Mouse (Mus musculus) CH12.LX (cell line): ENCODE measurements around the gene Slc44a5. TPM values are rescaled to one million over a fixed set of nuclear protein-coding genes. Genes with fewer than 3 reads are reported as not detected.

Experiments used
- DNase-seq: peaks from one replicate; pipeline ENCODE4 v3.0.0-alpha.2; 2013; ENCODE audit errors: extremely low read depth
- H3K27ac ChIP-seq: 2 replicates; pipeline ENCODE4 v1.5.1; 2012; ENCODE audit warnings: low read depth, mild to moderate bottlenecking, control low read depth, moderate library complexity; ENCODE audit not compliant: insufficient read depth
- H3K27me3 ChIP-seq: replicated peaks from 2 replicates; pipeline ENCODE3; 2012; ENCODE audit warnings: inconsistent platforms
- H3K36me3 ChIP-seq, 2 experiments: replicated peaks in 1 of 2; 2 replicates each; pipeline versions ENCODE3 to v1.6.1; 2012; ENCODE audit warnings: inconsistent platforms in 1 of 2, low read length in 1 of 2, mild to moderate bottlenecking in 1 of 2, mixed read lengths in 1 of 2, moderate library complexity in 1 of 2; ENCODE audit not compliant: control insufficient read depth in 1 of 2, insufficient read depth in 1 of 2
- H3K4me1 ChIP-seq, 2 experiments: 2 replicates each; pipeline ENCODE4 v1.6.1; 2012; ENCODE audit warnings: inconsistent platforms in 1 of 2, moderate library complexity in 1 of 2; ENCODE audit not compliant: insufficient read depth in 2 of 2, control insufficient read depth in 1 of 2
- H3K4me2 ChIP-seq: 2 replicates; pipeline ENCODE4 v1.6.1; 2012; ENCODE audit warnings: low read depth, mild to moderate bottlenecking, control low read depth; ENCODE audit not compliant: poor library complexity, insufficient read depth, severe bottlenecking
- H3K4me3 ChIP-seq, 3 experiments: fragments of 150-350 bp in 1 of 3; sonication (generic) in 1 of 3; replicated peaks in 1 of 3; 2 replicates each; pipeline versions ENCODE3 to v1.5.1; 2011 to 2012; ENCODE audit warnings: low read depth in 2 of 3, low read length in 2 of 3, mild to moderate bottlenecking in 2 of 3, moderate library complexity in 2 of 3, control low read depth in 1 of 3, improper control_type of control experiment in 1 of 3, inconsistent platforms in 1 of 3, mixed read lengths in 1 of 3; ENCODE audit not compliant: poor library complexity in 1 of 3
- H3K79me2 ChIP-seq: replicated peaks from 2 replicates; pipeline ENCODE4 v1.6.1; 2012; ENCODE audit warnings: mild to moderate bottlenecking, moderate library complexity; ENCODE audit not compliant: control insufficient read depth, poor library complexity, insufficient read depth, severe bottlenecking; ENCODE audit errors: extremely low read depth
- H3K9ac ChIP-seq: 2 replicates; pipeline ENCODE4 v1.6.1; 2012; ENCODE audit warnings: low read depth, mild to moderate bottlenecking, control low read depth, moderate library complexity; ENCODE audit not compliant: insufficient read depth
- H3K9me3 ChIP-seq: replicated peaks from 2 replicates; pipeline ENCODE3; 2012; ENCODE audit warnings: low read length, inconsistent platforms, mixed read lengths
- CHD1 ChIP-seq: IDR thresholded peaks from 2 replicates; pipeline ENCODE4 v1.6.1; 2012; ENCODE audit warnings: low read depth, low read length, improper control_type of control experiment, inconsistent platforms
- CTCF ChIP-seq, 2 experiments: IDR thresholded peaks in 1 of 2; conservative IDR thresholded peaks in 1 of 2; 2 replicates each; pipeline ENCODE4 v1.5.1; 2011 to 2012; ENCODE audit warnings: low read depth in 2 of 2, low read length in 2 of 2, improper control_type of control experiment in 1 of 2, inconsistent platforms in 1 of 2, mild to moderate bottlenecking in 1 of 2, moderate library complexity in 1 of 2
- E2F4 ChIP-seq: IDR thresholded peaks from 2 replicates; pipeline ENCODE4 v1.6.1; 2011; ENCODE audit warnings: low read depth, low read length, improper control_type of control experiment; ENCODE audit not compliant: insufficient replicate concordance
- EP300 ChIP-seq: IDR thresholded peaks from 2 replicates; pipeline ENCODE4 v1.6.1; 2011; ENCODE audit warnings: low read length, improper control_type of control experiment
- GABPA ChIP-seq: IDR thresholded peaks from 2 replicates; pipeline ENCODE4 v1.6.1; 2012; ENCODE audit warnings: low read depth, low read length, improper control_type of control experiment, inconsistent platforms; ENCODE audit not compliant: insufficient replicate concordance
- IRF4 ChIP-seq: IDR thresholded peaks from 2 replicates; pipeline ENCODE4 v1.6.1; 2014; ENCODE audit warnings: low read depth, mild to moderate bottlenecking, inconsistent platforms, low read length, improper control_type of control experiment
- MAX ChIP-seq: IDR thresholded peaks from 2 replicates; pipeline ENCODE4 v1.6.1; 2011; ENCODE audit warnings: low read length, improper control_type of control experiment
- MAZ ChIP-seq: IDR thresholded peaks from 2 replicates; pipeline ENCODE4 v1.6.1; 2012; ENCODE audit warnings: low read depth, mild to moderate bottlenecking, inconsistent platforms, low read length, improper control_type of control experiment, moderate library complexity
- NRF1 ChIP-seq: IDR thresholded peaks from 2 replicates; pipeline ENCODE4 v1.6.1; 2014; ENCODE audit warnings: low read depth, mild to moderate bottlenecking, inconsistent platforms, low read length, improper control_type of control experiment, moderate library complexity
- POLR2A ChIP-seq: IDR thresholded peaks from 2 replicates; pipeline ENCODE4 v1.6.1; 2011; ENCODE audit warnings: low read depth, mild to moderate bottlenecking, improper control_type of control experiment, low read length
- RAD21 ChIP-seq: IDR thresholded peaks from 2 replicates; pipeline ENCODE4 v1.6.1; 2011; ENCODE audit warnings: low read depth, mild to moderate bottlenecking, low read length, improper control_type of control experiment, moderate library complexity
- SIN3A ChIP-seq: IDR thresholded peaks from 2 replicates; pipeline ENCODE4 v1.6.1; 2012; ENCODE audit warnings: low read length, improper control_type of control experiment, inconsistent platforms
- SMC3 ChIP-seq: IDR thresholded peaks from 2 replicates; pipeline ENCODE4 v1.6.1; 2011; ENCODE audit warnings: low read depth, low read length, improper control_type of control experiment
- TCF12 ChIP-seq: IDR thresholded peaks from 2 replicates; pipeline ENCODE4 v1.6.1; 2014; ENCODE audit warnings: low read depth, mild to moderate bottlenecking, inconsistent platforms, low read length, improper control_type of control experiment
- ZC3H11A ChIP-seq: IDR thresholded peaks from 2 replicates; pipeline ENCODE4 v1.6.1; 2012; ENCODE audit warnings: low read depth, mild to moderate bottlenecking, inconsistent platforms, low read length, improper control_type of control experiment
- ZNF384 ChIP-seq: IDR thresholded peaks from 2 replicates; pipeline ENCODE4 v1.6.1; 2012; ENCODE audit warnings: low read depth, low read length, improper control_type of control experiment, inconsistent platforms
- dilution Hi-C: fragments of 300-500 bp; cut with MboI; formaldehyde crosslinking; loops from 2 replicates; pipeline ENCODE4 v1.14.3; 2020; ENCODE audit warnings: low sequenced_read_pairs; ENCODE audit not compliant: extremely low pct_unique_long_range_greater_than_20kb, extremely low pct_ligation_motif_present
- in situ Hi-C: fragments of 300-500 bp; cut with MboI; formaldehyde crosslinking; loops from 3 replicates; pipeline ENCODE4 v1.14.3; 2019; ENCODE audit warnings: low sequenced_read_pairs, low pct_ligation_motif_present, low pct_unique_long_range_greater_than_20kb, mixed read lengths
- polyA plus RNA-seq: library from polyadenylated mRNA; unstranded; fragments of >175 nt; gene quantifications from 2 replicates; pipeline ENCODE4 v1.2.1, GENCODE M21; 2012; ENCODE audit warnings: low read depth; ENCODE audit not compliant: insufficient read length
- total RNA-seq, 2 experiments: library from RNA; depleted of rRNA; stranded (reverse); fragments of 300-350 nt in 1 of 2; fragments of >200 nt in 1 of 2; gene quantifications; 2 replicates each; pipeline ENCODE4 v1.2.3; 2012 to 2014

Gene Slc44a5
- total and polyA plus RNA-seq, 3 experiments, result not detected

GRCm38 (mm10) chr3:153959035-153959730 lies 14.1 kb upstream of the Slc44a5 start:
- in situ Hi-C loops (no loop called here), dilution Hi-C loops (no loop called here)
- no peaks in the 10 kb centered on the region for H3K79me2 ChIP-seq
- H3K9me3 ChIP-seq, result peaks cover 14% of the 10 kb centered on the region
- no peak overlapping the region for H3K27ac ChIP-seq
- no peak overlapping the region for H3K4me2 ChIP-seq
- peak; percentile 95 for TF ChIP-seq RAD21
- TF ChIP-seq ZC3H11A, result peak; percentile 33; the same call in 1 of the 2 replicates
- no peak for TF ChIP-seq EP300
- peak; percentile 30; the same call in 1 of the 2 replicates for TF ChIP-seq MAX
- TF ChIP-seq SMC3, result peak; percentile 88
- TF ChIP-seq MAZ, result no peak
- TF ChIP-seq ZNF384, result peak; percentile 75
- TF ChIP-seq CTCF (conservative IDR thresholded peaks at IDR 0.05 in 1 of 2, IDR thresholded peaks at IDR 0.05 in 1 of 2; ENCODE audit: low read depth in 2 of 2, low read length in 2 of 2), result peak; percentile 96 to 98
- TF ChIP-seq, all 38 proteins: peak for 6
- peaks cover 8 to 66% of the 10 kb centered on the region in 2 experiments for H3K4me1 ChIP-seq
- no peak overlapping the region for H3K9ac ChIP-seq
- DNase-seq, result peak; percentile 79
- peak overlapping the region in 1 of 3 experiments; percentile 11 for H3K4me3 ChIP-seq
- H3K36me3 ChIP-seq, result no peaks in the 10 kb centered on the region
- H3K27me3 ChIP-seq, result no peaks in the 10 kb centered on the region

- Histone ChIP-seq H3K36me3 (no peaks in the 10 kb centered on the region), H3K9ac (no peak overlapping the region), H3K79me2 (no peaks in the 10 kb centered on the region), H3K4me1 (peaks cover 8 to 60% of the 10 kb centered on the region in 2 experiments), H3K4me3 (no peak overlapping the region), H3K4me2 (no peak overlapping the region), H3K27ac (no peak overlapping the region), H3K9me3 (peaks cover 16% of the 10 kb centered on the region), H3K27me3 (no peaks in the 10 kb centered on the region)
- in situ Hi-C loops (loop anchor here (5.0 to 10.0 kb wide), 2 partner anchors 268 to 615 kb away; no protein-coding TSS in a partner anchor), dilution Hi-C loops (no loop called here)
- DNase-seq, result no peak
- TF ChIP-seq NRF1, result no peak
- TF ChIP-seq POLR2A, result no peak
- no peak for TF ChIP-seq SIN3A
- TF ChIP-seq RAD21, result no peak
- TF ChIP-seq E2F4, result no peak
- no peak for TF ChIP-seq ZC3H11A
- no peak for TF ChIP-seq TCF12
- TF ChIP-seq IRF4, result no peak
- TF ChIP-seq GABPA, result no peak
- no peak for TF ChIP-seq CHD1
Measured at GRCm38 (mm10) chr3:153959731-153960207, 13.5 kb upstream of the Slc44a5 start.
